Mouse (Mus musculus) liver, embryonic 15.5 days (tissue): ENCODE results near the gene Glod4. TPM values are rescaled to one million over a fixed set of nuclear protein-coding genes. Genes with fewer than 3 reads are reported as not detected.

Experiments
- ATAC-seq: fragments of 200-750 bp; cut with Nextera tagmentation; 2 replicates; pipeline ENCODE4 v1.8.0; 2017; ENCODE audit warnings: moderate number of reproducible peaks, mild to moderate bottlenecking, moderate library complexity; ENCODE audit not compliant: insufficient read depth
- H3K27ac ChIP-seq: fragments of 300-500 bp; sonication (generic); replicated peaks from 2 replicates; pipeline ENCODE4 v1.5.1; 2015; ENCODE audit warnings: mild to moderate bottlenecking, inconsistent platforms
- H3K27me3 ChIP-seq: fragments of 300-500 bp; sonication (generic); 2 replicates; pipeline ENCODE4 v1.6.1; 2015; ENCODE audit warnings: mild to moderate bottlenecking, inconsistent platforms
- H3K36me3 ChIP-seq: fragments of 300-500 bp; sonication (generic); replicated peaks from 2 replicates; pipeline ENCODE4 v1.6.1; 2015; ENCODE audit warnings: moderate library complexity, mild to moderate bottlenecking, inconsistent platforms
- H3K4me1 ChIP-seq: fragments of 300-500 bp; sonication (generic); replicated peaks from 2 replicates; pipeline ENCODE4 v1.6.1; 2015; ENCODE audit warnings: inconsistent platforms
- H3K4me2 ChIP-seq: fragments of 300-500 bp; sonication (generic); 2 replicates; pipeline ENCODE4 v1.6.1; 2015; ENCODE audit warnings: moderate library complexity, mild to moderate bottlenecking, inconsistent platforms
- H3K4me3 ChIP-seq: fragments of 300-500 bp; sonication (generic); replicated peaks from 2 replicates; pipeline ENCODE4 v1.5.1; 2015; ENCODE audit warnings: mild to moderate bottlenecking, inconsistent platforms
- H3K9ac ChIP-seq: fragments of 300-500 bp; sonication (generic); 2 replicates; pipeline ENCODE4 v1.6.1; 2015; ENCODE audit warnings: moderate library complexity, mild to moderate bottlenecking, inconsistent platforms
- H3K9me3 ChIP-seq: fragments of 300-500 bp; sonication (generic); replicated peaks from 2 replicates; pipeline ENCODE4 v1.6.1; 2016; ENCODE audit warnings: inconsistent platforms
- WGBS: fragments of 180-500 bp; shearing (Covaris S2); methylation state at CpG from one replicate; pipeline ENCODE4 v1.1.7; 2015; ENCODE audit warnings: mixed read lengths; ENCODE audit not compliant: insufficient replicate concordance; 5-methylcytosine and 5-hydroxymethylcytosine counted together
- polyA plus RNA-seq: library from polyadenylated mRNA; unstranded; fragments of >200 nt; fragmentation: Nextera tagmentation; extraction: Ambion mirVana; gene quantifications from 2 replicates; pipeline ENCODE4 v1.2.1, GENCODE M21; 2015

Gene Glod4
- polyA plus RNA-seq, 1 experiment from 2014 or later: 50.7 TPM

- Histone ChIP-seq H3K36me3 (no peaks in the 10 kb centered on the region), H3K27me3 (peaks cover 28% of the 10 kb centered on the region), H3K4me1 (peaks cover 8% of the 10 kb centered on the region), H3K9me3 (no peaks in the 10 kb centered on the region), H3K4me2 (no peak overlapping the region), H3K9ac (no peak overlapping the region), H3K27ac (no peak overlapping the region), H3K4me3 (no peak overlapping the region)
- 39% methylated on average over 8 of the region's 8 CpGs for WGBS
- no peak for ATAC-seq
These were observed 46.5 kb downstream of the Glod4 start for GRCm38 (mm10) chr11:76196977-76197469.

GRCm38 (mm10) chr11:76196275-76196976, 47.1 kb downstream of the Glod4 start:
- 59% methylated on average over 8 of the region's 8 CpGs for WGBS
- peaks cover 22% of the 10 kb centered on the region for H3K27me3 ChIP-seq
- H3K9ac ChIP-seq: no peak overlapping the region
- no peak overlapping the region for H3K27ac ChIP-seq
- H3K36me3 ChIP-seq: no peaks in the 10 kb centered on the region
- H3K4me3 ChIP-seq: no peak overlapping the region
- peaks cover 2% of the 10 kb centered on the region; the same call in 1 of the 2 replicates for H3K4me1 ChIP-seq
- H3K9me3 ChIP-seq: no peaks in the 10 kb centered on the region
- no peak overlapping the region for H3K4me2 ChIP-seq
- ATAC-seq: no peak

GRCm38 (mm10) chr11:76186908-76187307, 56.6 kb downstream of the Glod4 start:
- Histone ChIP-seq H3K27me3 (no peaks in the 10 kb centered on the region), H3K27ac (no peak overlapping the region), H3K9ac (no peak overlapping the region), H3K4me3 (no peak overlapping the region), H3K36me3 (no peaks in the 10 kb centered on the region), H3K4me1 (no peaks in the 10 kb centered on the region), H3K4me2 (no peak overlapping the region), H3K9me3 (no peaks in the 10 kb centered on the region)
- ATAC-seq: no peak
- 72% methylated on average over 6 of the region's 6 CpGs for WGBS

- no peak overlapping the region for H3K27ac ChIP-seq
- no peaks in the 10 kb centered on the region for H3K27me3 ChIP-seq
- H3K36me3 ChIP-seq: 0 out of 2 replicates have a peak, but pooled peaks cover 4% of the 10 kb centered on the region
- H3K4me1 ChIP-seq: peaks cover 9% of the 10 kb centered on the region
- WGBS: 78% methylated on average over 4 of the region's 4 CpGs
- no peak overlapping the region for H3K9ac ChIP-seq
- no peak for ATAC-seq
- H3K9me3 ChIP-seq: no peaks in the 10 kb centered on the region
- H3K4me3 ChIP-seq: no peak overlapping the region
- H3K4me2 ChIP-seq: no peak overlapping the region
These were observed 59.8 kb downstream of the Glod4 start for GRCm38 (mm10) chr11:76183745-76184144.

- ATAC-seq: no peak
- H3K36me3 ChIP-seq: peaks cover 14% of the 10 kb centered on the region; the same call in 1 of the 2 replicates
- no peaks in the 10 kb centered on the region for H3K27me3 ChIP-seq
- H3K4me1 ChIP-seq: peaks cover 15% of the 10 kb centered on the region
- peak overlapping the region; percentile 85 for H3K9ac ChIP-seq
- 11% methylated on average over 7 of the region's 7 CpGs for WGBS
- peak overlapping the region; percentile 73; the same call in 1 of the 2 replicates for H3K27ac ChIP-seq
- H3K4me3 ChIP-seq: peak overlapping the region; percentile 81
- H3K4me2 ChIP-seq: peak overlapping the region; percentile 88
- H3K9me3 ChIP-seq: no peaks in the 10 kb centered on the region
These were observed 63.4 kb downstream of the Glod4 start for GRCm38 (mm10) chr11:76180146-76180540.

GRCm38 (mm10) chr11:76179495-76180145, 63.9 kb downstream of the Glod4 start, which contains the start of the genes Vps53 and Fam57a:
Gene Vps53, minus strand, starts transcription at chr11:76179647.
Gene Fam57a, plus strand, starts transcription at chr11:76179671.
- under 1% methylated on average over 37 of the region's 37 CpGs for WGBS
- Histone ChIP-seq H3K9ac (peak within 1 kb of the TSS; percentile 85), H3K9me3 (no peaks in the 10 kb centered on the region), H3K4me1 (peaks cover 15% of the 10 kb centered on the region), H3K4me2 (peak within 1 kb of the TSS; percentile 88), H3K4me3 (peak within 1 kb of the TSS; percentile 81), H3K27me3 (no peaks in the 10 kb centered on the region), H3K36me3 (peaks cover 16% of the 10 kb centered on the region; the same call in 1 of the 2 replicates), H3K27ac (peak within 1 kb of the TSS; percentile 73)
- peak; percentile 87 for ATAC-seq

GRCm38 (mm10) chr11:76178726-76179494, 64.6 kb downstream of the Glod4 start:
- peaks cover 15% of the 10 kb centered on the region for H3K4me1 ChIP-seq
- H3K4me2 ChIP-seq: peak overlapping the region; percentile 88
- H3K9me3 ChIP-seq: no peaks in the 10 kb centered on the region
- H3K9ac ChIP-seq: peak overlapping the region; percentile 85
- H3K27me3 ChIP-seq: no peaks in the 10 kb centered on the region
- WGBS: 1% methylated on average over 28 of the region's 28 CpGs
- ATAC-seq: peak; percentile 81
- H3K36me3 ChIP-seq: peaks cover 20% of the 10 kb centered on the region; the same call in 1 of the 2 replicates
- peak overlapping the region; percentile 73 for H3K27ac ChIP-seq
- H3K4me3 ChIP-seq: peak overlapping the region; percentile 81

GRCm38 (mm10) chr11:76170207-76170606, 73.3 kb downstream of the Glod4 start:
- H3K27me3 ChIP-seq: no peaks in the 10 kb centered on the region
- H3K36me3 ChIP-seq: peaks cover 23% of the 10 kb centered on the region; the same call in 1 of the 2 replicates
- H3K4me2 ChIP-seq: no peak overlapping the region
- H3K4me1 ChIP-seq: 0 out of 2 replicates have a peak, but pooled peaks cover 4% of the 10 kb centered on the region
- no peak overlapping the region for H3K9ac ChIP-seq
- H3K4me3 ChIP-seq: no peak overlapping the region
- 74% methylated on average over 5 of the region's 5 CpGs for WGBS
- H3K9me3 ChIP-seq: no peaks in the 10 kb centered on the region
- no peak for ATAC-seq
- no peak overlapping the region for H3K27ac ChIP-seq

- H3K4me3 ChIP-seq: no peak overlapping the region
- 81% methylated on average over 3 of the region's 3 CpGs for WGBS
- H3K27ac ChIP-seq: no peak overlapping the region
- no peaks in the 10 kb centered on the region for H3K27me3 ChIP-seq
- no peaks in the 10 kb centered on the region for H3K9me3 ChIP-seq
- H3K4me1 ChIP-seq: 0 out of 2 replicates have a peak, but pooled peaks cover 4% of the 10 kb centered on the region
- H3K9ac ChIP-seq: no peak overlapping the region
- no peak overlapping the region for H3K4me2 ChIP-seq
- H3K36me3 ChIP-seq: peaks cover 18% of the 10 kb centered on the region; the same call in 1 of the 2 replicates
- no peak for ATAC-seq
These were observed 74.5 kb downstream of the Glod4 start for GRCm38 (mm10) chr11:76168976-76169375.

- 0 out of 2 replicates have a peak, but pooled peaks cover 6% of the 10 kb centered on the region for H3K36me3 ChIP-seq
- H3K4me1 ChIP-seq: 0 out of 2 replicates have a peak, but pooled peaks cover 4% of the 10 kb centered on the region
- WGBS: 20% methylated on average over 5 of the region's 5 CpGs
- no peak overlapping the region; the same call in 1 of the 2 replicates for H3K4me2 ChIP-seq
- ATAC-seq: no peak
- H3K27ac ChIP-seq: no peak overlapping the region
- H3K9me3 ChIP-seq: no peaks in the 10 kb centered on the region
- no peak overlapping the region for H3K4me3 ChIP-seq
- no peaks in the 10 kb centered on the region for H3K27me3 ChIP-seq
- H3K9ac ChIP-seq: no peak overlapping the region
These were observed 76.3 kb downstream of the Glod4 start for GRCm38 (mm10) chr11:76167079-76167765.
